Mouse (Mus musculus) MEL (cell line): ENCODE data around the gene Epha5.

Experiments
- E2F4 ChIP-seq: IDR thresholded peaks from 2 replicates; pipeline ENCODE4 v1.6.1; 2011; ENCODE audit warnings: low read depth, low read length, improper control_type of control experiment, borderline replicate concordance
- POLR2A ChIP-seq, 2 experiments: IDR thresholded peaks; 2 replicates each; pipeline ENCODE4 v1.6.1; 2011 to 2012; ENCODE audit warnings: low read length in 2 of 2, mild to moderate bottlenecking in 2 of 2, control low read depth in 1 of 2, improper control_type of control experiment in 1 of 2, low read depth in 1 of 2, moderate library complexity in 1 of 2; ENCODE audit not compliant: control insufficient read depth in 1 of 2, insufficient read depth in 1 of 2, poor library complexity in 1 of 2
- ZKSCAN1 ChIP-seq: IDR thresholded peaks from 2 replicates; pipeline ENCODE4 v1.6.1; 2012; ENCODE audit warnings: low read depth, mild to moderate bottlenecking, inconsistent platforms, low read length, improper control_type of control experiment, moderate library complexity
- ZMIZ1 ChIP-seq: IDR thresholded peaks from 2 replicates; pipeline ENCODE4 v1.6.1; 2012; ENCODE audit warnings: low read depth, mild to moderate bottlenecking, inconsistent platforms, low read length, improper control_type of control experiment, moderate library complexity

GRCm38 (mm10) chr5:84037250-84037963 is 379.8 kb downstream of the Epha5 start:
- TF ChIP-seq POLR2A (IDR thresholded peaks at IDR 0.05; ENCODE audit: control insufficient read depth in 1 of 2, insufficient read depth in 1 of 2, low read depth in 1 of 2, low read length in 2 of 2, poor library complexity in 1 of 2) (no peak), E2F4 (no peak), ZMIZ1 (no peak), ZKSCAN1 (no peak)
